Mouse (Mus musculus): ENCODE results near the gene Pthlh. TPM values are rescaled to one million over a fixed set of nuclear protein-coding genes. Genes with fewer than 3 reads are reported as not detected.
"Not testable (repeated sequence)": the region's sequence is repeated elsewhere in the genome, so short reads cannot be mapped to it uniquely, and the experiment has no call there.

Gene Pthlh
- not detected in 2 replicates for total RNA-seq (2021)
- long read RNA-seq = 0 reads

DNA sequence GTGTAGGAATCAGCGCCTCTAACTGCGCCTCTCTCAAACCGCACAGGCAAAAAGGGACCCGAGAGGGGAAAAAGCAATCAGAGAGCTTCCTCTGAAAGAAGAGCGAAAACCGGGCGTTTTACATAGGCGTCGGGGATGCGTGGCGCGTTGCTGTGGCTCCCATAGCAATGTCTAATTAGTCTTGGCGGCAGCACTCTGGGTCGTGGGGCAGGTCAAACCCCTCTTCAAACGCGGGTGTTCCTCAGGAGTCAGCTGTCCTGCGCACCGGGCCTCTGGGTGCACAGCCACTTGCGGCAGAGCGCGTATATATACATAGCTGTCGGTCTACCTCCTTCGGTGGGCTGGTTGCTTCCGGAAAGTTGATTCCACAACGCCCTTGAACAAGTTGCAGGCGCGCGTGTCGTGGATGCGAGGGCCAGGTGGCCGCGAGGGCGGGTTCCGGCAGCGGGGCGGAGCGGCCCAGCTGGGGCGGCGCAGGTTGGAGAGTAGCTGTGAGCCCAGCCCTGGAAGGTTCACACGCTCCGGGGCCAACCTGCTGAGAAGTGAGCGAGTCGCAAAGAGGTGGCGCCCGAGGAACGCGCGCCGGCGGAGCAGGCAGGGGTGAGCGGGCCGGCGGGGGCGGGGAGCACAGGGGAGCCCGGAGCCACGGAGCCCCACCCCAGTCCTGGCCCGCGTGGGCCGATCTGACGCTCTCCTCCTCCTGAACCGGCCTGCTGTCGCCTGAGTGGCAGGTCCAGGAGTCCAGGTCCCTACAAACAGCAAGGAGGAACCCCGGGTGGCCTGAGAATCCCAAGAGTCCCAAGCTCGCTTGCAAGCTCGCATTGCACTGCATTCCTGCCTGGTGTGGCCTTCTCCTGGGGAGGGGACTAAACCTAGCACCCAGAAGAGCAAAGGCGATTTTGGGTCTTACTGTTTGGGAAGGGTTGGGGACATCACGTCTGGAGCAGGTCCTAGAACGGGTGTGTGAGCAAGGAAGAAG, at the start of gene Pthlh:
Pthlh (minus strand) TSS at position 597 of the 979 bp plus-strand sequence.
- peak; percentile 71 for DNase-seq

DNA sequence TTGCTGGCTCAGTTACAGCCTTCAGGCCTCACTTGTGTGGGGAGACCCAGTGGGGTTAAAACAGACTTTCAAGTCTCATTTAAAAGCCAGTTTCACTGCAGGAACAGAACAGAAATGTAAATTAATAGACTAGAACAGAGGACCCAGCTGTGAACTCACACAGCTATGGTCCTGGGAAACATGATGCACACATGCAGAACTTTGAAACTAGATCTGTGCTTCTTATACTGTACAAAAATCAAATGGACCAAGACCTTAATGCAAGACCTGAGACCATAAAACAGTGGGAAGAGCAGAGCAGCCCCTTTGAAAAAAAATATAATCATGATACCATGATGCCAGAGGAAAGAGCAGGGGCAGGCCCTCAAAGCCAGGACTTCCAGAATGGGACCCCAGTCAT, 49.3 kb upstream of the Pthlh start:
- no peak for DNase-seq

DNA sequence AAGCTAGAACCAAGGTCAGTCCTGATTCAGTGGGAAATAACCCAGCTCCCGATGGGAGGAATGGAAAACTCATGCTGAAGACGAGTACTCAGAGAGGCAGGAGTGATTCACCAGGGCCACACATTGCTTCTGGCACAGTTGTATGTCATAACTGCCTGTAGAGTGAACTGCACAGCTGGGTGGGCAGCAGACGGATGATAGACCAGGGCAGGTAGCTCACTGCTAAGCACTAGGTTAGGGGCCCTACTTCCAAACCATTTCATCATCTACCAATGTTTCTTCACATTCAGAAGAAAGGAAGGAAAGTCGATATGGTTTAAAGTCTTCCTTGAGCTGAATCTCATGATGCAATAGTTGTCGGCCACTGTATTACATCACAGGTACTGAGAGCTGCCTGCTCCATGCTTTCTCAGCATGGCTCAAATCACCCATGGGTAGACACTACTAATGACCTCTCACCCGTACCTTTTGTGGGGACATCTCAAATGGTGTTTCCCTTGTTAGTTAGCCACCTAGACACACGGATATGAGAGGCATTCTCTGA, 46.5 kb upstream of the Pthlh start:
- no peak for DNase-seq

DNA sequence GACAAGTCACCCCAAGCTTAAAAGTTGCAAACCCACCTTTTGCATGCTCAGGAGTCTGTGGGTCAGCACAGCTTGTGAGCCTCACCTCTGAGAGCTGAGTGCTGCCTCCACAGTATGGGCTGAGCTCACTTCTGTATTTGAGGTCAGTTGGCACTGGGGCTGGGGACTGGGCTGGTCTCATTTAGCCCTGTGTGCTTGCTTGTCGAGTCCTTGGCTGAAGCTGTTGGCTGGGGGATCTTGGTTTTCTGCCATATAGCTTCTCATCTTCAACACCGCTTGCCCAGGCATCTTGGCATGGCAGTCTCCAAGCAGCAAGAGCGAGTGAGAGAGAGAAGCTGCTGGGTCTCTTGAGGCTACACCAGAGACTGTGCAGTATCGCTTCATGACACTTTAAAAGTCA, 46.1 kb upstream of the Pthlh start:
- no peak for DNase-seq

DNA sequence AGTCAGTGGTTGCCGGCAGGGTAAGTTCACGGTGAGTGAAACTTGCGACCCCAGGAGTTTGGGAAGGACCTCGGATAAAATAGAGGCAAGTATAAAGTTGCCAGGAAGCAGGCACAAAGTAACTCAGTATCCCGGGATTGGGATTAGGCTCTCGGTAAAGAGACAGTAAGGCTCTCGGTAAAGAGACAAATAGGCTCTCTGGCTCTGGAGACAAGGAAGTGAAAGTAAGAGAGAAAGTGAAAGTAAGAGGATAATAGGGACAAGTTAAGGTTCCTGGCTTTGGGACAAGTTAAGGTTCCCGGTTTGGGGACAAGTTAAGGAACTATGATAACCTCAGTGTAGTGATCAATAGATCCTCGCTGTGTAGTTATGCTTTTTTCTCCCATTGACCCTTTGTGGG, 40.3 kb upstream of the Pthlh start:
- not testable (repeated sequence) for DNase-seq

DNA sequence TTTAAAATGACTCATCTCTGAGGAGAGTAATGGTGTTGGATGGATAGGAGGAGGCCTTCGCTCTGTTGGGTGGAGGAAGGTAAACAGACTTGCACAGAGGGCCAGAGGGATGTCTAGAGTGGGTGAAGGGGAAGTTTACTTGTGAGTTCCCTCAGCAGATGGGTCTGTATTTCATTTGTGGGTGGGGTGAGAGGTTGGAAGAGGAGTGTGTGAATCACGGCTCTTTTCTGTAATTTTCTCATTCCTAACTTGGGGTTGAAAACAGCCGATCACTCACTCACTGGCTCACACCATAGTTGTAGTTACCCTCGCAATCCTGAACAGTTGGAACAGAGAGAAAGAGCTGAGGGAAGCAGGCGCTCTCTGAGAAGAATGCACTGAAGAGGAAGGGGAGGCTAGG, 35.6 kb upstream of the Pthlh start:
- DNase-seq = no peak

DNA sequence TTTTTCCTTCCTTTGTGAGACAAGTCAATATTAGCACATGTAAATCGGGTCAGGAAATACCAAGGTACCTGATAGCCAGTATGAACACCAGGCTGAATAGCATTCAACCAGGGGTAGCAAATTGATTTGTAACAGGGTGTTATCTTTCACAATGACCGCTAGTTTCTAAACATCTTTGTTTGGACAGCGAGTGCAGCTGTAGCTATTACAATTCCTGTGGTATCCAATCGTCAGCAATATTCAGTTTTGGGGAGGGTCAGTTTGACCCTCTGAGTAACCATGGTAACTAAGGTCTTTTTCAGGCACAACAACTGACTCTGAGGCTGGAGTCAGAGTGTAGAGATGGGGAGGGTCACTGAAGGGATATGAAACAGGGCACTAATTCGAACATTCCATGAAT, 15.3 kb upstream of the Pthlh start:
- no peak for DNase-seq

DNA sequence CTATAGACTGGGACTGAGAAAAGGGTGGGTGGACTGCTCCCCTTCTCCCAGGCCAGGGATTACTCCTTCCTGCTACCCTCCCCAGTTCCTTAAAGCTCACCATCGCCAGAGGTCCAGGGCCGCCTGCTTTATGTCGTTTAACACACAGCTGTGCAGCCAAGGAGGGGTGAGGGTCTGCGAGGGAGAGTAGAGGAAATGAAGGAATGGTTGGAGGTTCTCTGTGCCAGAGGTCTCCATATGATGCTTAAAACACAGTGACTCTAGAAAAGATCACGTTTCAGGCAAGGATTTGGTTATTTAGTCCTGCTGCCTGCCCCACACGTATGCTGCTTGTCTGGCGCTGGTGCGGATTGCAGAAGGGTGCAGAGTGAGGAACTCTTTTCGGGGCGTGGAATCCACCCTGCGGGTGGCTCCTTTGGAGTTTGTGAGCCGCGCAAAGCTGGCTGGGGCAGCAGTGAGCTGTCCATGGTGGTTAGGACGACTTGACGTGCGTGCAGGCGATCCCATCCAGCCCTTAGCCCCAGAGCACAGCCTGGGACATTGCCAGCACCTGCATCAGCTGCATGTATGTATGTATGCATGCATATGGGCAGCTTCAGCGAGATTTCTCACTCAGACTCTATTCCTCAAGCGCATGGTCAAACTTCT, 4.3 kb upstream of the Pthlh start:
- DNase-seq = peak; percentile 45

DNA sequence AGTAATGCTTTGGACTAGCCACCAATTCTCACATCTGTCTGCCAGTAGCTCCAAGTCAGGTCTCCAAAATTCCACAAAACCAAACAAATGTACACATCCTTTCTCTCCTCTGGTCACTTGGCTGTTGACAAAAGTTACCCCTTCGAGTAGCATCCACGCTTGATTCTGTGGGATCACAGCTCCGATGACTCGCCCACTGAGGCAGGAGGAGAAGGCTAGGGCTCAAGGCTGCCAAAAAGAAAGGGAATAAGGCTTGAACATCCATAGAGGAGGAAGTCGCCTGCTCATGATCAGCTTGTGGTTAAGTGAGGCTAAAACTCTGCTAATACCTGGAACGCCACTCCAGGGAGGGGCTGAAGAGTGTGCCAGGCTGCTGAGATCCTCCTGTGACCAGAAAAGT, 2.5 kb upstream of the Pthlh start:
- DNase-seq = no peak

DNA sequence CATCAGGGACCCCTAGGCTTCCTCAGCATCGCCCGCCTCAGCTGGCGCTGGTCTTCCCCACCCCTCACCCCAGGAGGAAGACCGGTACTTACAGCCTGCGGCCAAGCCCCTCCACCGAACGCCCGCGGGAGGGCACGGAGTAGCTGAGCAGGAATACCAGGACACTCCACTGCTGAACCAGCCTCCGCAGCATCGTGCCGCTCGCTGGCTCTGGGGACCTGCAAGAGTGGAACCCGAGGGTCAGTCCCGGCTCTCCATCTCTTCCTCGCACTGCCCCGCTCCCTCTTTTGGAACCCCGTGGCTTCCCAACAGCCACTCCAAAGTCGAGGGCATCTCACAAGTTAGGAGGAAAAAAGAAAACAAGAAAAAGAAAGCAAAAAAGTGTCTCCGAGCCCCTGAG, 805 bp downstream of the Pthlh start:
- peak; percentile 20 for DNase-seq

DNA sequence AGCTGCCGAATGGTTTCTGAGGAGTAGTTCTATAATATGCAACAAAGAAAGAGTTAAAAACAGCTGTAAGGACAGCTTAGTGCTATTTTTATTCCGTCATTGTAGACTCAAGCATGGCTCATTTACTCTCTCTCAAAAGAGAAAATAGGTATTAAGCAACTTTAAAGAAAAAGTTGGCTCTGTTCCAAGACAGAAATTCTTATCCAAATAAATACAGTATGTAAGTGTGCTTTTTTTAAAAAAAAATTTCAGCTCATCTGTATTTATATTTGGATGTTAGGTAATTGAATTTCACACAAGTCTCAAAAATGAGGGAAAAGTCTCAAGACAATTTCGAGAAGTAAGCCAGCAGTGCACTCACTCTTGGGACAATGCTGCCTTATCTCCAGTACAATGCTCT, 2.4 kb downstream of the Pthlh start:
- DNase-seq = no peak

DNA sequence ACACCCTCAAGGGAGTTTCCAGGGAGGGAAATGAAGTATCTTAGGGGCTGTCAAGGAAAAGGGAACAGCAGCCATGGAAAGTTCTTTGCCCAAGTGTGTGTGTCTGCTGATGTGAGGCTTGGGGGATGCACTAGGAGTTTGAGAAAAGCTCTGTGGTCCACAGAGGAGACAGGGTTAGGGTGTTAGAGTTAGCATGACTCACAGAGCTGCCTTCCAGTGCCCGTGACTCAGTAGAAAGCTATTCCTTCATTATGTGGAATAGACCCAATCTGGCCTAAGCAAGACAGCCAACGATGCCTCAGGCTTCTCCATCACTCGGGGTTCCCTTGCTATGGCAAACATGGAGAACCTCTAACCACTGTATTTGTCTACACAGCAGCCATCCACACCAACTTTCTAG, 3.2 kb downstream of the Pthlh start:
- DNase-seq = no peak

DNA sequence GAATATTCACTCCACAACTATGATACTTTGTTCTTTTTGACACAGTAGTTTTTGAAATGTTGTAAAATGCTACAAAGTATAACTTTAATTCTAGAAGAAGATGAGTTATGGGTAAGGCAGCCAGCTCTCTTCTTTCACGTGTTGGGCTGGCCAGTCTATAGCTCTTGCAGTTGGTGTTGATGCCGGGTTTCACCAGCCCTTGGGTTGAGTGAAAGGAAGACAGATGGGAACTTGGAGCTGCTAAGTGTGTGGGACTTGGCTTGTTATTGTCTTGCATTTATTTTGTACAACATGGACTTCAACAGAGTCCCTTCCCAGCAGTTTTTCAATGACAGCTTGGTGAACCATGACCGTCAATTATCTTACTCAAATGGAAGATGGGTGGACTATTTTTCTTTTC, 16.2 kb downstream of the Pthlh start:
- DNase-seq = no peak

DNA sequence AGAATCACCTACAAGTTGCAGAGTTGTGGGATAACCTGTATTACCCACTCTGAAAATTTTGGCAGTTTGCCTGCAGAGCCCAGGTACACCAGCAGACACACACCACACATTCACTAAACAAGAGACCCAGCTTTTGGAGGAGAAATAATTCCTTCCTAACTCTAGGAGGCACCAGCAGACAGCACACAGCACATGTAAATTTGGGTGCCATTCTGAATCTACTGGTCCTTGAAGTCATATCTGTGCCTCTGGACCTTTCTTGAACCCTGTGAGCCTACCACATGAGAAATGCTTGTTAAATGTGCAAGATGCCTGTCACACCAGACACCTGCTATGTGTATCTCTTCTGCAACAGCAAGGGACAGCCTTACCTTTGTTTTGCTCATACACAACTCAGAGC, 19.7 kb downstream of the Pthlh start:
- DNase-seq = no peak

DNA sequence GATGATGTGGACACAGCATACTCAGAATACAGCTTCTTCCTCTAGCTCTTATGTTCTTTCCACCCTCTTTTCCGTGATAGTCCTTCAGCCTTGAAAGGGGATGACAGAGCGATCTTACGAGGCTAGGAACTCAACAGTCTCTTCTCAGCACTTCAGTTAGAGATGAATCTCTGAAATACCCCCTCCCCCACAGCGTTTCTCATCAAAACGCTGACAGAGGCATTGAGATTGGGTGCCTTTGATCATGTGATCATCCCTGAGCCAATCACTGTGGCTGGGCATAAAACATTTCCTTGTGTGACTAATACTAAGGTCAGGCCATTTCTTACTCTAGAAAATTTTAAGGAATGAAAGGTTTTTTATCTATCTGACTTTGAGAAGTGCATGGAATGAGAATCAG, 20.3 kb downstream of the Pthlh start:
- DNase-seq = peak; percentile 24

DNA sequence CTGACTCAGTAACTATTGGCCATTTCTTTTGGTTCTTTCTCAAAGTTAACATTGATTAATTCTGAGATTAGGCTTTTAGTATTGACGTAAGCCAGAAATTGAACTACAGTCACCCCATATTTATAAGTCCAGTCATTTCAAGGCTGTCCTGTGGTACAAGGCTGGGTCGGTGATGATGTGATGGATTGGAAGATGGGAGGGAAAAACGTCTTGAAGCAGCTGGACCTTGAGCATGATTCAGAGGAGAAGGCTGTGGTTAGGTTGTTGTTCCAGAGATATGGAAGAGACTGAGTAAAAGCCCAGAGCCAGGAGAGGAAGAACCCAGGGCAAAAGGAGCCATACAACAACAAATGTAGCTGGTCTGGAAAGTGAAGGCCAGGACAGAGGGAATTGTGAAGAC, 22.4 kb downstream of the Pthlh start:
- DNase-seq = no peak

DNA sequence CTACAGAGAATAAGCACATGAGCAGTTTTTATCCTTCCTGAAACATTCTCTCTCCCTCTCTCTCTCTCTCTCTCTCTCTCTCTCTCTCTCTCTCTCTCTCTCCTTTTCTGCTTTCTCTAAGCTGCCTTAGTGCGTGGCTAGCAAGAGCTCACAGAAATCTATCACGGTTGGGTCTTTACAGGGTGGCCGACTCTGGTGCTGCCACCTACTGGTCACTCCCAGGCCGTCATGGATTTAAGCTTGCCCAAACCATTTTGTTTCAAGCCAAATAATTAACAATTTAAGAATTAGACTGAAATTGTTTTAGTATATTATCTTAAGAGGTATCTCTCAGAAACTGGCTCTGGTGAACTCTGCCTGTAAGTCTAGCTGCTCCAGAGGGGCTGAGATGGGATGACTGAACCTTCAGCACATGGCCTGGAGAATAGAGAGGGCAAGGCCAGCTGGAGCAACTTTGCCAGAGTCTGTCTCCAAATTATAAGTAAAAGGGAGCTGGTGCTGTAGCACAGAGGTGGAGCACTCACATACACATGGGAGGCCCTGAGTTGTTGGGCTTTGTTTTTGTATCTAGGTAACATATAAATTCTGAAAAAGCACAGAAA, 23.7 kb downstream of the Pthlh start:
- peak; percentile 64 for DNase-seq

DNA sequence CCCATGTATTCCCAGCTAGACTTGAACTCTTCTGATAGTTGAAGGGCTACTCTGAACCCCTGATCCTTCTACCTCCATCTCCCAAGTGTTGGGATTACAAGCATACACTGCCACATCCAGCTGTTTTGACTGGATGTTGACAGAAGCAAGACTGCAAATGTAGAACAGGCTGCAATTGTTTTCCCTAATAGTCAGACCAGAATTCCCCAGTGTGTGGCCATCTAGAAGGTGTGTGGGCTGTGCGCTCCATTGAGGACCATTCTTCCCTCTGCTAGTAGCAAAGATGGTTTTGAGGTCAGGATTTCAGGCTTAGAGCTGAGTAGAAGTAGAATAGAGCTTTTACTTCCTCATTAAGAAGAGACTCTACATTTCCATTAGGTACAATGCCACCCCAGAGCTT, 37.3 kb downstream of the Pthlh start:
- DNase-seq = no peak

DNA sequence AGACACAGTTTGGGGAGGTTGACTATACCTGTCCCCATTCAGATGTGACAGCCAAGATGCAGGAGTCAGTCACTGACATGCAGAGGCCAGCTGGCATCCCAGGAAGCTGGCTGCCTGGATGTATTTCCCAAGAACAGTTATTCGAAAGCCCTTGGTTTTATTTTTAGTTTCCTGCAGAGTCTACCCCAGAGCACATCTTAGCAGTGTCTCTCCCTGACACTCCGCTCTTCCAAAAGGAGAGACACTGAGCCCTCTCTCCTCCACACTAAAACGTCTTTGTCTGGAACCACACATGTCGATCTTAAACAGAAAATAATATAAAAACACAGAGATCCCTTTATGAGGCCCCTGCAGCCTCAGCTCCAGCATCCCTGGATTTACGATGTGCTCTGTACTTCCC, 44.9 kb downstream of the Pthlh start:
- DNase-seq = no peak

DNA sequence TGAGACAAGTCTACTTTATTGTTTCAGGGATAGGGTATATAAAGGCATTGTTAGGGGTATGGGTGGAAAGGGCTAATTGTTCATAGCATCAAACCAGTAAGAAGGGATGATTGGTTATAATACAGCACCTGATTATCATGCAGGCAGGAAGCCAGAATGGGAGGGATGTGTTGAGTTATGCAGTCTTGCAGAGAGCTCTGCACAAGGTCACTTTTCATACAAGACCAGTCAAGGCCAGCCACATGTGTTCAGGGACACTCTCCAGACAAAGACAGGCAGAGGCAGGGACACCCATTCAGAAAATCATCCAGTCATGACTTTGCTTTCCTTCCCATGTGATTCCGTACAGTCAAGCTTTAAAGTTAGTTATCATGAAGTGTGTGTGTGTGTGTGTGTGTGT, 47.8 kb downstream of the Pthlh start:
- peak; percentile 27 for DNase-seq

DNA sequence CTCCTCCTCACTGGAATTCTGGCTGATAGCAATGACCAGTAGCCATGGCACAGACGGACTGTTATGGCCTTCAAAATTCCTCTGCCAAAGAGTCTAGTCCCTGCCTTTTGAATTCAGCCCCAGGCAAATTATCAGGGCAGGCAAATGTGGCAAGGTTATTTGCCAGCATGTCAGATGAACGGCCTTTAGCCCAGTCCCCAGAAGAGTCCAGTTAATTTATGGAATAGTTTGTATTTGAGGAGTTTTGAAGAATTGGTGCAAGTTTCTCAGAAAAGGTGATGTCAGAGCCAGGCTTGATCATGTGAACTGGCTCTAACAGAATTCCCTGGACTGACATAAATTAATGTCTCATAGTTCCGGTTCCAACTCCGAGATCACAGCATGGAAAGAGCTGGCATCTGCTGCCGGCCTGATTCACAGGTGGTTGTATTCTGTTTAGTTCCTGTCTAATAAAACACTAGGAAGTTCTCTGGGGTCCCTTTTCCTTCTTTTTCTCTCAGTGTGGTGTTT, 56.1 kb downstream of the Pthlh start:
- DNase-seq = peak; percentile 10

All from adrenal gland, postnatal 25 days (tissue).